ENCODE assay signal across 8 mouse cellular contexts in genomic region chr11:17306007-17306891, GRCm38 (mm10). TPM values are rescaled to one million over a fixed set of nuclear protein-coding genes. Genes with fewer than 3 reads are reported as not detected.
DNase-seq lines count a peak whose midpoint lies in the region; ATAC-seq and TF ChIP-seq lines count a peak whose summit lies in the region.

No protein-coding gene starts in this region.

- H3K4me3 ChIP-seq in forebrain, embryonic 14.5 days (ENCODE audit: low read depth, low read length) = no peak overlapping the region
- H3K4me3 ChIP-seq in forebrain, embryonic 10.5 days = no peak overlapping the region
- H3K4me3 ChIP-seq in midbrain, postnatal 0 days (ENCODE audit: low read depth, low read length) = no peak overlapping the region

- H3K4me2 ChIP-seq in forebrain, embryonic 14.5 days (ENCODE audit: low read length) = no peak overlapping the region
- H3K4me2 ChIP-seq in midbrain, postnatal 0 days (ENCODE audit: low read depth, low read length, poor library complexity, severe bottlenecking) = no peak overlapping the region

- peaks cover 5% of the 10 kb centered on the region; the same call in 1 of the 2 replicates for H3K4me1 ChIP-seq in forebrain, embryonic 14.5 days (ENCODE audit: control insufficient read depth, insufficient read depth, low read length)
- no peaks in the 10 kb centered on the region for H3K4me1 ChIP-seq in forebrain, embryonic 10.5 days
- H3K4me1 ChIP-seq in midbrain, postnatal 0 days (ENCODE audit: insufficient read depth, low read length) = no peaks in the 10 kb centered on the region

- H3K9ac ChIP-seq in forebrain, embryonic 14.5 days (ENCODE audit: low read length) = no peak overlapping the region
- H3K9ac ChIP-seq in midbrain, postnatal 0 days (replicated peaks; ENCODE audit: low read length, poor library complexity, severe bottlenecking) = no peak overlapping the region

- ATAC-seq in forebrain, embryonic 14.5 days = peak; percentile 92
- peak; percentile 91 for ATAC-seq in midbrain, postnatal 0 days (ENCODE audit: low FRiP score)

- H3K27ac ChIP-seq in forebrain, embryonic 14.5 days (ENCODE audit: low read depth, low read length) = no peak overlapping the region
- H3K27ac ChIP-seq in forebrain, embryonic 10.5 days = no peak overlapping the region
- H3K27ac ChIP-seq in midbrain, postnatal 0 days (ENCODE audit: low read depth, low read length) = peak overlapping the region; percentile 47; the same call in 1 of the 2 replicates

- no peaks in the 10 kb centered on the region for H3K9me3 ChIP-seq in forebrain, embryonic 14.5 days (replicated peaks; ENCODE audit: control insufficient read depth, low read length)
- no peaks in the 10 kb centered on the region for H3K9me3 ChIP-seq in forebrain, embryonic 10.5 days
- no peaks in the 10 kb centered on the region for H3K9me3 ChIP-seq in midbrain, postnatal 0 days (ENCODE audit: low read length)

- no peak for TF ChIP-seq CTCF in midbrain, postnatal 0 days (IDR thresholded peaks at IDR 0.05)

- H3K27me3 ChIP-seq in forebrain, embryonic 14.5 days (replicated peaks; ENCODE audit: control insufficient read depth, insufficient read depth, low read length) = no peaks in the 10 kb centered on the region
- H3K27me3 ChIP-seq in forebrain, embryonic 10.5 days (ENCODE audit: poor library complexity, severe bottlenecking) = no peaks in the 10 kb centered on the region
- H3K27me3 ChIP-seq in midbrain, postnatal 0 days (ENCODE audit: insufficient read depth, low read length) = no peaks in the 10 kb centered on the region

- H3K36me3 ChIP-seq in forebrain, embryonic 14.5 days (ENCODE audit: control insufficient read depth, insufficient read depth, low read length) = no peaks in the 10 kb centered on the region
- H3K36me3 ChIP-seq in forebrain, embryonic 10.5 days (replicated peaks) = no peaks in the 10 kb centered on the region
- no peaks in the 10 kb centered on the region for H3K36me3 ChIP-seq in midbrain, postnatal 0 days (ENCODE audit: insufficient read depth, low read length)

- 31% methylated on average over 8 of the region's 8 CpGs for WGBS in forebrain, embryonic 14.5 days
- 80% methylated on average over 8 of the region's 8 CpGs for WGBS in forebrain, embryonic 10.5 days
- WGBS in midbrain, postnatal 0 days = 58% methylated on average over 8 of the region's 8 CpGs

- DNase-seq in forebrain, embryonic 14.5 days (ENCODE audit: low spot score) = peak; percentile 89
- DNase-seq in forebrain, embryonic 10.5 days (ENCODE audit: extremely low spot score, low spot score) = no peak
- peak; percentile 71 for DNase-seq in adrenal gland, postnatal 14 days
- peak; percentile 48 to 60 for DNase-seq in frontal cortex, postnatal 10 days (ENCODE audit: low spot score in 2 of 2)
- peak; percentile 80 to 81 for DNase-seq in layer of hippocampus, postnatal 10 days (ENCODE audit: low spot score in 2 of 2)
- peak; percentile 93 for DNase-seq in midbrain, postnatal 0 days (ENCODE audit: low spot score)
- no peak for DNase-seq in thymus, postnatal 4 days
- no peak for DNase-seq in T-cell, adult 2 months (ENCODE audit: low spot score)

RNA-seq across cellular contexts. Expression of gene C1d, which starts 48.9 kb away (rescaled TPM):
- 149 and 156 TPM in 2 replicates for polyA plus RNA-seq in forebrain, embryonic 14.5 days (2014; fragmentation: Nextera tagmentation; extraction: Ambion mirVana)
- polyA plus RNA-seq in forebrain, embryonic 10.5 days (2016; fragmentation: Nextera tagmentation; extraction: Ambion mirVana) = 103 and 110 TPM in 2 replicates
- 55.0 and 67.1 TPM in 2 replicates for total RNA-seq in adrenal gland, postnatal 14 days (2021)
- 10 to 100 TPM; 68.0 to 80.1 TPM for total RNA-seq in layer of hippocampus, postnatal 10 days (2021)
- 59.0 and 63.8 TPM in 2 replicates for total RNA-seq in midbrain, postnatal 0 days (2014; rRNA removed)
- 188 and 207 TPM in 2 replicates for polyA plus RNA-seq in midbrain, postnatal 0 days (2015; fragmentation: Nextera tagmentation; extraction: Ambion mirVana)

Comparison
In these comparisons a context has a peak if more than half of its experiments do, and no peak if none do; other contexts are left out.
1. DNase-seq: peak in forebrain, embryonic 14.5 days (single experiment), adrenal gland, postnatal 14 days (single experiment), frontal cortex, postnatal 10 days (2 of 2), layer of hippocampus, postnatal 10 days (2 of 2) and midbrain, postnatal 0 days (single experiment); none in forebrain, embryonic 10.5 days (single experiment), thymus, postnatal 4 days (single experiment) and T-cell, adult 2 months (single experiment).